Mouse (Mus musculus): ENCODE measurements around the gene Otud1. TPM values are rescaled to one million over a fixed set of nuclear protein-coding genes. Genes with fewer than 3 reads are reported as not detected.
A peak's percentile ranks its signal among the peaks of the same experiment; 100 is the strongest.

The Otud1 gene
- 7.3 and 11.1 TPM in 2 replicates for total RNA-seq (2017)

DNA sequence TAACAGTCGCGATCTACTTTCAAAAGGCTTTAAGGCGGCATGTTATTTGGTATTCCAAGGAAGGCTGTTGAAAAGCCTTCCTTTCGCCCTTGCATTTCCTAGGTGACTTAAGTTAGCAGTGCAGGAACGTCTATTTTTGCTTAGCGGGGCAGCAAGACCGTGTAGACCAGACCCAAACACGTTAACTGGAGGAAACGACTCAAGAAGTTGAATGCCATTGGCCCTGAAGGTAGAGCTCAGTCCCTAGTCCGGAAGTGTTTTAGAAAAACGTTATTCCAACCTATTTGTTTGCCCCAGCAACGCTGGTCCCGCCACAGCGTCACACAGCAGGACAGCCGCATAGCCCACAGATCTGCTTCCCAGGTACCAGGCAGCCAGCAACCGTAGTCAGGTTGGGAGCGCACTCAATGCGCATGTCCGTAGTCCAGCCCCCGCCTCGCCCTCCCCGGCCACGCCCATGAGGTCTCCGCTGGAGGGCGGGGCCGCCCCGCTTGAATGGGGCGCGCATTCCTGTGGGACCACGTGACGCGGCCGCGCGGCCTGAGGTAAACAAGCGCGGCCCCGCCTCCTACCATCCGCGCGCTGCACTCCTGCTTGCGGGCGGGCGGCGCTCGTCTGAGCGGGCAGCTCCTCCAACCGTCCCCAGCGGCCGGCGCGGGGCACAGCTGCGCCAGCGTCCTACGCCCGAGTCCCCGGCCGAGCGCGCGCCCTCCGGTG lies at the start of gene Otud1:
Otud1 (plus strand) TSS at position 595 of the 717 bp plus-strand sequence.
- peak; percentile 80 to 87 for ATAC-seq (replicated peaks in 1 of 2; ENCODE audit: insufficient read depth in 1 of 2, low FRiP score in 2 of 2, low TSS enrichment in 1 of 2, low read depth in 1 of 2, poor library complexity in 2 of 2, severe bottlenecking in 2 of 2)

GRCm38 (mm10) chr2:19607852-19608251 lies 49.7 kb upstream of the Otud1 start:
- no peak for ATAC-seq (replicated peaks in 1 of 2; ENCODE audit: insufficient read depth in 1 of 2, low FRiP score in 2 of 2, low TSS enrichment in 1 of 2, low read depth in 1 of 2, poor library complexity in 2 of 2, severe bottlenecking in 2 of 2)

DNA sequence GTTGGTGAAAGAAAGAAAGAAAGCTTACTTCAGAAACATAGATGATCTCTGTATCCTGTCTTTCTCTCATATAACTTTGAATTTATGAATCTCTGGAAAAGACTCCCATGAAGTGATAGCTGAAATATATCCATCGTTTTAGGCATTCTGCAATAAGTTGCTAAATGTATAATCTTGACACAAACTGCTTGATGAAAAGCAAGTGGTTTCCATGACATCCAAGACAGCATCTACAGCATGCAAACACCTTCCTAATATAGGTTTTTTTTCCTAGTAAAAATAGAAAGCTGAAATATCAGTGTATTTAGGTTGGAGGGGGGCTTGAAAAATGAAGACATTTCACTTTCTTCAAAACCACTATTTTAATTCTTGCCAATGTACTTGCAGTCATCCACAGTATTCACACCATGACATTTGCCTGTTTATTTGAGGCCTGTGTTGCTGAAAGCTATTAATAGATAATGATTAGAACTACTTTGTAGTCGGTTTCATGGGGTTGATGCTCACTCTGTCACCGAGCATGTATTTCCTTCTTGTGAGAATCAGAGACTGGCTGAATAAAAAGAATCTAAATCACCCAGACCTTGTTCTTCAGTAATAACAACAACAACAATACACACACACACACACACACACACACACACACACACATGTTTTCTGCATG lies 49.0 kb upstream of the Otud1 start:
- no peak for ATAC-seq (replicated peaks in 1 of 2; ENCODE audit: insufficient read depth in 1 of 2, low FRiP score in 2 of 2, low TSS enrichment in 1 of 2, low read depth in 1 of 2, poor library complexity in 2 of 2, severe bottlenecking in 2 of 2)

DNA sequence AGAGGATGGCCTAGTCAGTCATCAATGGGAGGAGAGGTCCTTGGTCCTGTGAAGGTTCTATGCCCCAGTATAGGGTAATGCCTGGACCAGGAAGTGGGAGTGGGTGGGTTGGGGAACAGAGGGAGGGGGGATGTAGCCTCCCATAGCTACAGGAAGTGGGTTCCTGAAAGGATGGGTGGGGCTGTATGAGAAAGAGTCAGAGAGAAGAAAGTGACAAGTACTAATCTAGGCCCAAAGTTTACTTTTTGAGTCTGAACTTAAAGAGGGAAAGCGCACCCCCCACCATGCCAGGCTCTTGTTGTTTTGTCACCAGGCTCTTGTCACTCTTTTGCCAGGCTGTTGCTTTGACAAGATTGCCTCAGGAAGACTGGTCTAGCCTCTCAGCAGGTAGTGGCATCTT lies 35.5 kb upstream of the Otud1 start:
- ATAC-seq (replicated peaks in 1 of 2; ENCODE audit: insufficient read depth in 1 of 2, low FRiP score in 2 of 2, low TSS enrichment in 1 of 2, low read depth in 1 of 2, poor library complexity in 2 of 2, severe bottlenecking in 2 of 2), result no peak

GRCm38 (mm10) chr2:19627044-19627443 lies 30.5 kb upstream of the Otud1 start:
- ATAC-seq (replicated peaks in 1 of 2; ENCODE audit: insufficient read depth in 1 of 2, low FRiP score in 2 of 2, low TSS enrichment in 1 of 2, low read depth in 1 of 2, poor library complexity in 2 of 2, severe bottlenecking in 2 of 2), result peak; percentile 42 to 58; a peak in 3 of 4 replicates

GRCm38 (mm10) chr2:19627920-19628608 lies 29.5 kb upstream of the Otud1 start:
- ATAC-seq (replicated peaks in 1 of 2; ENCODE audit: insufficient read depth in 1 of 2, low FRiP score in 2 of 2, low TSS enrichment in 1 of 2, low read depth in 1 of 2, poor library complexity in 2 of 2, severe bottlenecking in 2 of 2), result peak; percentile 33 to 43; a peak in 3 of 4 replicates

GRCm38 (mm10) chr2:19630544-19630943 lies 27.0 kb upstream of the Otud1 start:
- peak; percentile 76 to 90 for ATAC-seq (replicated peaks in 1 of 2; ENCODE audit: insufficient read depth in 1 of 2, low FRiP score in 2 of 2, low TSS enrichment in 1 of 2, low read depth in 1 of 2, poor library complexity in 2 of 2, severe bottlenecking in 2 of 2)

- no peak for ATAC-seq (replicated peaks in 1 of 2; ENCODE audit: insufficient read depth in 1 of 2, low FRiP score in 2 of 2, low TSS enrichment in 1 of 2, low read depth in 1 of 2, poor library complexity in 2 of 2, severe bottlenecking in 2 of 2)
Measured at GRCm38 (mm10) chr2:19633406-19633920, 24.1 kb upstream of the Otud1 start.

GRCm38 (mm10) chr2:19645182-19645581 lies 12.4 kb upstream of the Otud1 start:
- ATAC-seq (replicated peaks in 1 of 2; ENCODE audit: insufficient read depth in 1 of 2, low FRiP score in 2 of 2, low TSS enrichment in 1 of 2, low read depth in 1 of 2, poor library complexity in 2 of 2, severe bottlenecking in 2 of 2), result no peak

- no peak for ATAC-seq (replicated peaks in 1 of 2; ENCODE audit: insufficient read depth in 1 of 2, low FRiP score in 2 of 2, low TSS enrichment in 1 of 2, low read depth in 1 of 2, poor library complexity in 2 of 2, severe bottlenecking in 2 of 2)
Measured at GRCm38 (mm10) chr2:19646144-19646543, 11.4 kb upstream of the Otud1 start.

DNA sequence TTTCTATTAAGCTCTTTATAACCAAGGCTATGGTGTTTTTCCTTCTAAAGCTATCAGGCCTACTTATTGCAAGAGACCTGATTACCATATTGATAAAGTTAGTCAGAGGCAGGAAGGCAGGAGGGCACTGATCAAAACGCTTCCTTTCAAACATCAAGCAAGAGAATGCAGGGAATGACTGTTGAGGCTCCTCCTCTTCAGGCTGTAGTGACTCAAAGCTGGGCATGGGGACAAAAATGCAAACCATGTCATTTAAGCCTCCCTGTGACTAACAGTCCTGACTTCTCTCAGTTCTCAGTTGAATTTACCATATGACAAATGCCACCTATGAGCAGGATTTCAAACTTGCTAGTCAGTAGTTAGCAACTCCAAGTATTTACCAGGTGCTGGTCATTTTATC lies 10.6 kb upstream of the Otud1 start:
- ATAC-seq (replicated peaks in 1 of 2; ENCODE audit: insufficient read depth in 1 of 2, low FRiP score in 2 of 2, low TSS enrichment in 1 of 2, low read depth in 1 of 2, poor library complexity in 2 of 2, severe bottlenecking in 2 of 2), result no peak

- no peak for ATAC-seq (replicated peaks in 1 of 2; ENCODE audit: insufficient read depth in 1 of 2, low FRiP score in 2 of 2, low TSS enrichment in 1 of 2, low read depth in 1 of 2, poor library complexity in 2 of 2, severe bottlenecking in 2 of 2)
Measured at GRCm38 (mm10) chr2:19656436-19656835, 1.1 kb upstream of the Otud1 start.

- ATAC-seq (replicated peaks in 1 of 2; ENCODE audit: insufficient read depth in 1 of 2, low FRiP score in 2 of 2, low TSS enrichment in 1 of 2, low read depth in 1 of 2, poor library complexity in 2 of 2, severe bottlenecking in 2 of 2), result 0 out of 4 replicates have a peak, but pooled peaks of 1 of the 2 experiments have one; percentile 9
Measured at GRCm38 (mm10) chr2:19657881-19658589, 483 bp downstream of the Otud1 start.

- peak in 1 of 2 experiments; percentile 8; a peak in 3 of 4 replicates for ATAC-seq (replicated peaks in 1 of 2; ENCODE audit: insufficient read depth in 1 of 2, low FRiP score in 2 of 2, low TSS enrichment in 1 of 2, low read depth in 1 of 2, poor library complexity in 2 of 2, severe bottlenecking in 2 of 2)
Measured at GRCm38 (mm10) chr2:19658661-19659384, 1.3 kb downstream of the Otud1 start.

GRCm38 (mm10) chr2:19660875-19661274 lies 3.3 kb downstream of the Otud1 start:
- ATAC-seq (replicated peaks in 1 of 2; ENCODE audit: insufficient read depth in 1 of 2, low FRiP score in 2 of 2, low TSS enrichment in 1 of 2, low read depth in 1 of 2, poor library complexity in 2 of 2, severe bottlenecking in 2 of 2), result no peak

DNA sequence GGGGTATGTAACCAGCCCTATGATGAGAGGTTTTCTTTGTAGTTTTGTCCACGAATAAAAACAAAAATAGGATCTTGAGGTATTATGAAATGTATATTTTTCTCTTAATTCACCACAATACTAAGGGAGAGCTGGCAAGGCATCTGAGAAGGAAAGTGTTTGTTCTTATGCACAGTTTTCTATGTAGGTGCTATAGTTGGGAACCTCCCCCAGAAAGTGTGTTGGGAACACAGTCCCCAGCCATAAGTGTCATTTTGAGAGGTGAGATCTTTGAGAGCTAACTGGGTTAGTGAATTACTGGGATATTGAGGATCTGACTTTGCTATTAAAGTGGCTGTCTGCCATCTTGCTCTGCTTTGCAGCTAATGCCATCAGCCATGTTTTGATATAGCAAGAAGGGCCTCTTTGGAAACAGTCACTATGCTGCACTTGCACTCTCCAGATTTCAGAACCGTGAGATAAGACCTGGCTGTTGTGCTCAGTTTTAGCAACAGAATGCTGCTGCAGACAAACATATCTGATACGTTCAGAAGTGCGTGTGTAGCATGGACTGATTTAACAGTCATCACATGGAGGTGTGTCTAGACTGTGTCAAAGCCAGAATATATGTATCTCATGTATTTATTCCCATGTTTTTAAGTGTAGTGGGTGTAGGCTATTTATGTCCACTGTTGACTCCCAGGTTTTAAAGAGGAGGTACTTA lies 5.7 kb downstream of the Otud1 start:
- no peak for ATAC-seq (replicated peaks in 1 of 2; ENCODE audit: insufficient read depth in 1 of 2, low FRiP score in 2 of 2, low TSS enrichment in 1 of 2, low read depth in 1 of 2, poor library complexity in 2 of 2, severe bottlenecking in 2 of 2)

Measured in hematopoietic stem cell, adult 5-6 weeks (primary cell).